Mouse (Mus musculus) myocyte (in vitro differentiated cells): ENCODE results near the gene Ndufb4.
A peak's percentile ranks its signal among the peaks of the same experiment; 100 is the strongest.

Source experiments
- CEBPB ChIP-seq: IDR thresholded peaks from 2 replicates; pipeline ENCODE4 v1.6.1; 2011; ENCODE audit warnings: mild to moderate bottlenecking, moderate library complexity; ENCODE audit not compliant: poor library complexity, insufficient read depth, severe bottlenecking
- E2F4 ChIP-seq: IDR thresholded peaks from one replicate; pipeline ENCODE4 v1.6.1; 2011; ENCODE audit warnings: mild to moderate bottlenecking, control low read depth, moderate library complexity; ENCODE audit not compliant: insufficient read depth
- MAX ChIP-seq: IDR thresholded peaks from one replicate; pipeline ENCODE4 v1.6.1; 2011; ENCODE audit warnings: low read depth, mild to moderate bottlenecking, control low read depth
- MYOD1 ChIP-seq, 3 experiments: IDR thresholded peaks; one replicate each; pipeline ENCODE4 v1.6.1; 2011; ENCODE audit warnings: control low read depth in 2 of 3, low read depth in 2 of 3, mild to moderate bottlenecking in 2 of 3, moderate library complexity in 1 of 3; ENCODE audit not compliant: insufficient read length in 2 of 3, control insufficient read depth in 1 of 3
- MYOG ChIP-seq, 3 experiments: IDR thresholded peaks; one replicate each; pipeline ENCODE4 v1.6.1; 2011; ENCODE audit warnings: control low read depth in 2 of 3, low read depth in 2 of 3, mild to moderate bottlenecking in 2 of 3; ENCODE audit not compliant: insufficient read length in 2 of 3, control insufficient read depth in 1 of 3, insufficient read depth in 1 of 3
- POLR2A ChIP-seq: IDR thresholded peaks from one replicate; pipeline ENCODE4 v1.6.1; 2011; ENCODE audit warnings: low read depth, mild to moderate bottlenecking, control low read depth, moderate library complexity; ENCODE audit not compliant: insufficient read length
- POLR2AphosphoS2 ChIP-seq: IDR thresholded peaks from one replicate; pipeline ENCODE4 v1.6.1; 2011; ENCODE audit warnings: low read depth, control low read depth; ENCODE audit not compliant: insufficient read length
- REST ChIP-seq: IDR thresholded peaks from one replicate; pipeline ENCODE4 v1.6.1; 2011; ENCODE audit warnings: mild to moderate bottlenecking, control low read depth, moderate library complexity; ENCODE audit not compliant: insufficient read depth, insufficient read length
- SRF ChIP-seq: IDR thresholded peaks from one replicate; pipeline ENCODE4 v1.6.1; 2011; ENCODE audit warnings: low read depth; ENCODE audit not compliant: control insufficient read depth, insufficient read length
- TCF12 ChIP-seq: IDR thresholded peaks from one replicate; pipeline ENCODE4 v1.6.1; 2011; ENCODE audit warnings: mild to moderate bottlenecking, control low read depth; ENCODE audit not compliant: poor library complexity, insufficient read depth, severe bottlenecking
- TCF3 ChIP-seq: IDR thresholded peaks from one replicate; pipeline ENCODE4 v1.6.1; 2011; ENCODE audit warnings: low read depth, control low read depth; ENCODE audit not compliant: insufficient read length
- USF1 ChIP-seq: IDR thresholded peaks from one replicate; pipeline ENCODE4 v1.6.1; 2011; ENCODE audit warnings: low read depth, mild to moderate bottlenecking, control low read depth, moderate library complexity

- TF ChIP-seq POLR2A, result peak; percentile 62
- no peak for TF ChIP-seq TCF12
- TF ChIP-seq USF1, result no peak
- peak in 1 of 3 experiments; percentile 13 for TF ChIP-seq MYOD1 (IDR thresholded peaks at IDR 0.05; ENCODE audit: control insufficient read depth in 1 of 3, insufficient read length in 2 of 3, low read depth in 2 of 3)
- TF ChIP-seq CEBPB, result no peak
- no peak for TF ChIP-seq TCF3
- no peak for TF ChIP-seq MAX
- peak; percentile 61 for TF ChIP-seq POLR2AphosphoS2
- no peak for TF ChIP-seq SRF
- TF ChIP-seq MYOG (IDR thresholded peaks at IDR 0.05; ENCODE audit: control insufficient read depth in 1 of 3, insufficient read depth in 1 of 3, insufficient read length in 2 of 3, low read depth in 2 of 3), result no peak
- no peak for TF ChIP-seq REST
- TF ChIP-seq E2F4, result no peak
Measured at GRCm38 (mm10) chr16:37653731-37654657, at the start of gene Ndufb4.
